8 mouse cellular contexts compared by ENCODE assay signal in genomic region chr19:59193986-59194820, GRCm38 (mm10). TPM values are rescaled to one million over a fixed set of nuclear protein-coding genes. Genes with fewer than 3 reads are reported as not detected.
DNase-seq lines count a peak whose midpoint lies in the region; ATAC-seq and TF ChIP-seq lines count a peak whose summit lies in the region.

No protein-coding gene starts in this region.

- peak; percentile 61 for DNase-seq in embryo, embryonic 10.5 days (ENCODE audit: low spot score)
- no peak for DNase-seq in embryo, embryonic 10 days (ENCODE audit: low spot score)
- peak; percentile 49 for DNase-seq in testis, postnatal 10 days (ENCODE audit: low spot score)
- DNase-seq in frontal cortex, postnatal 25 days (ENCODE audit: low spot score in 2 of 2): no peak
- DNase-seq in right cerebral cortex, postnatal 25 days: no peak

- 0 out of 2 replicates have a peak, but pooled peaks have one; percentile 44 for ATAC-seq in forebrain, embryonic 12.5 days (ENCODE audit: low FRiP score)
- ATAC-seq in liver, embryonic 12.5 days: no peak

- peaks cover 88% of the 10 kb centered on the region for H3K27me3 ChIP-seq in E14TG2a.4 (ENCODE audit: insufficient read depth, low read length)
- H3K27me3 ChIP-seq in forebrain, embryonic 12.5 days: peaks cover 85% of the 10 kb centered on the region
- peaks cover 90% of the 10 kb centered on the region for H3K27me3 ChIP-seq in liver, embryonic 12.5 days (replicated peaks)

- no peaks in the 10 kb centered on the region for H3K36me3 ChIP-seq in E14TG2a.4 (ENCODE audit: insufficient read depth, low read length)
- no peaks in the 10 kb centered on the region for H3K36me3 ChIP-seq in forebrain, embryonic 12.5 days (replicated peaks)
- H3K36me3 ChIP-seq in liver, embryonic 12.5 days: no peaks in the 10 kb centered on the region

- peak overlapping the region; percentile 37; the same call in 1 of the 2 replicates for H3K27ac ChIP-seq in forebrain, embryonic 12.5 days
- H3K27ac ChIP-seq in liver, embryonic 12.5 days: no peak overlapping the region

- H3K4me2 ChIP-seq in forebrain, embryonic 12.5 days: peak overlapping the region; percentile 46
- H3K4me2 ChIP-seq in liver, embryonic 12.5 days: peak overlapping the region; percentile 40

- peak overlapping the region; percentile 56 for H3K9ac ChIP-seq in forebrain, embryonic 12.5 days
- H3K9ac ChIP-seq in liver, embryonic 12.5 days: no peak overlapping the region

- peak overlapping the region; percentile 58 for H3K4me3 ChIP-seq in E14TG2a.4 (replicated peaks; ENCODE audit: low read length)
- peak overlapping the region; percentile 33 for H3K4me3 ChIP-seq in forebrain, embryonic 12.5 days (replicated peaks)
- no peak overlapping the region; the same call in 1 of the 2 replicates for H3K4me3 ChIP-seq in liver, embryonic 12.5 days

- peaks cover 3% of the 10 kb centered on the region for H3K9me3 ChIP-seq in E14TG2a.4 (ENCODE audit: low read length)
- H3K9me3 ChIP-seq in forebrain, embryonic 12.5 days: no peaks in the 10 kb centered on the region
- 0 out of 2 replicates have a peak, but pooled peaks cover 1% of the 10 kb centered on the region for H3K9me3 ChIP-seq in liver, embryonic 12.5 days (replicated peaks)

- peaks cover 31% of the 10 kb centered on the region for H3K4me1 ChIP-seq in E14TG2a.4 (replicated peaks; ENCODE audit: low read depth, low read length)
- peaks cover 9% of the 10 kb centered on the region; the same call in 1 of the 2 replicates for H3K4me1 ChIP-seq in forebrain, embryonic 12.5 days
- H3K4me1 ChIP-seq in liver, embryonic 12.5 days: no peaks in the 10 kb centered on the region; the same call in 1 of the 2 replicates

- no peak for TF ChIP-seq CTCF in E14TG2a.4 (conservative IDR thresholded peaks at IDR 0.05; ENCODE audit: low read length)

- WGBS in forebrain, embryonic 12.5 days: 2% methylated on average over 50 of the region's 50 CpGs
- WGBS in liver, embryonic 12.5 days (ENCODE audit: insufficient replicate concordance): 1% methylated on average over 50 of the region's 50 CpGs

RNA-seq across cellular contexts. Expression of gene Vax1, which starts 24.3 kb away (rescaled TPM):
- 4.2 and 6.8 TPM in 2 replicates for polyA plus RNA-seq in forebrain, embryonic 12.5 days (2016; fragmentation: Nextera tagmentation; extraction: Ambion mirVana)
- not detected in 2 replicates for polyA plus RNA-seq in liver, embryonic 12.5 days (2016; fragmentation: Nextera tagmentation; extraction: Ambion mirVana)

RNA-seq across cellular contexts. Expression of gene Kcnk18, which starts 24.8 kb away (rescaled TPM):
- polyA plus RNA-seq in forebrain, embryonic 12.5 days (2016; fragmentation: Nextera tagmentation; extraction: Ambion mirVana): not detected in 2 replicates
- not detected in 2 replicates for polyA plus RNA-seq in liver, embryonic 12.5 days (2016; fragmentation: Nextera tagmentation; extraction: Ambion mirVana)

Comparison
In these comparisons a context has a peak if more than half of its experiments do, and no peak if none do; other contexts are left out.
1. DNase-seq: peak in embryo, embryonic 10.5 days (single experiment) and testis, postnatal 10 days (single experiment); none in embryo, embryonic 10 days (single experiment), frontal cortex, postnatal 25 days (0 of 2) and right cerebral cortex, postnatal 25 days (single experiment).